Mouse (Mus musculus) megakaryocyte, adult 5-6 weeks (primary cell): ENCODE results near the gene Plxna2. TPM values are rescaled to one million over a fixed set of nuclear protein-coding genes. Genes with fewer than 3 reads are reported as not detected.
A peak's percentile ranks its signal among the peaks of the same experiment; 100 is the strongest.

Experiments used
- ATAC-seq: 2 replicates; pipeline ENCODE4 v1.8.0; 2016; ENCODE audit warnings: mild to moderate bottlenecking, inconsistent platforms; ENCODE audit not compliant: poor library complexity, severe bottlenecking
- total RNA-seq, 2 experiments: library from RNA; stranded (forward) in 1 of 2; stranded (reverse) in 1 of 2; fragments of 153-499, 151-499 nt in 1 of 2; fragments of 221-1000, 200-1000 nt in 1 of 2; gene quantifications; 2 replicates each; pipeline versions ENCODE4 v1.2.3 to v1.2.4; 2015 to 2017

Plxna2 gene
- total RNA-seq, 2 experiments from 2014 or later, result 0.18 TPM; not detected in 1

DNA sequence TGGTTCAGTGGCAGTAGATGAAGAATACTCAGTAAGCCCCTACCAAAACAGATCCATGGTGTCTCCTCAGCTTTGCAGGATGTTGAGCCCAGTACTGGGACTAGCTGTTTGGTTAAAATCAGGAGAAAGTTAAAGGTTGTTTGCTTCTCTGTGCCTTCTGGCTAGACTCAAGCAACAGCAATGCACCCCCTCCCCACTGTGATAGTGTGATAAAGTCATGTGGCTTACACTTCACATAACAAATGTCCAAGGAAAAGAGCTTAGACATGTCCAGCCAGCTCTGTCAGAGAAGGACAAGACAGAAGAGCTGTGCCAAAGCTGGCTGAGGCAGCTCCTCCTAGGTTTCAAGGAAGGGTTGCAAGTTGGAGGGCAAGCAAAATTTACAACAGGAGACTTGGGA, 190.7 kb downstream of the Plxna2 start:
- no peak for ATAC-seq

DNA sequence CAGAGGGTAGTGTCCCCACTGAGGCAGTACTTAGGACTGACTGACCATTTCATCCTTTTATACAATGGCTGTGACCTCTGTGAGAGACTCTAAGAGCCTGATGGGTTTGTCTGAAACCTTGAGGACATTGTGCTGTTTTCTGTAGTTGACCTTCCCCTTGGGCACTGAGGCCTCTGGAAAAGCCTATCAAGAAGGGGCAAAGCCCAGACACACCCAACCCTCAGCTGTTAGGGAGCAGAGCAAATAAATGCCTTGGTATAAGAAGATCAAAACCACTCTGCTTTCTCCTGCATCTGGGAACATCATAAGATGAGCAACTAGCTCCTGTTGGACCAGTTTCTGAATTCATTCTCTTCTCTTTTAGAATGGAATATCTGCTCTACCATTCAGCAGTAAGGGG, 191.6 kb downstream of the Plxna2 start:
- ATAC-seq, result no peak

DNA sequence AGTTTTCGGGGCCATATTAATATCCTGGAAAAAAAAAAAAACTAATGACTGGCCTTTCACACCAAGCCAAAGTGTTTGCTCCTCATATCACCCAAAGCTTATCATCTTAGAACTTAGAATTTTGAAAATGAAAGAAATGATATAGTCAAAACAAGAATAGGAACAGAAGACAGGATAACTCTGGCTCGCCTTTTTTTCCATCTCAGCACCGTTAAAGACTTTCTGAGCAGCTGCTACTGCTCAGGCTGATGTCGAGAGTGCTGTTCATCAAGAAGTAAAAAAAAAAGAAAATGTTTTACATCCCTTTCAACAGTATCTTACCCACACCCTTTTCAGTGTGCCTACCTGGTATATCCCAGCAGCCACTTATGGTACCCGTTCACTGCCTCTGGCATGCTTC, 196.2 kb downstream of the Plxna2 start:
- no peak for ATAC-seq

DNA sequence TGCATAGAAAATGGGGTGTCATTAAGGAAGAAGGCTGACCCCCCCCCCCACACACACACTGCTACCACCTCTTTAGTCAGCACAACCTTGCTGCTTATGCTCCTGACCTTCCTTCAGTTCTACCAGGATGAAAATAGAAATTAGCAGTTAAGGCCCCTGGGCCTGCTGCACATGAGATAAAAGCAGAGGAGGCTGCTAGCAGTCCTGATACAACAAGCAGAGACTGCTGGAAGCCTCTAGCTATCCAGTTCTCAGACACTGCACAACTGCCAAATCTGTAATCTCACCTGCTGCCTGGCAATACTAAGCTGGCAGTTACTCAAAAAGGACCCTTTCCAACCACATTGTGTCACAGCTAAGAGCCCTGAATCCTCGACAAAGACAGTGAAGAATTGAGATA, 197.5 kb downstream of the Plxna2 start:
- peak; percentile 55; the same call in 1 of the 2 replicates for ATAC-seq

DNA sequence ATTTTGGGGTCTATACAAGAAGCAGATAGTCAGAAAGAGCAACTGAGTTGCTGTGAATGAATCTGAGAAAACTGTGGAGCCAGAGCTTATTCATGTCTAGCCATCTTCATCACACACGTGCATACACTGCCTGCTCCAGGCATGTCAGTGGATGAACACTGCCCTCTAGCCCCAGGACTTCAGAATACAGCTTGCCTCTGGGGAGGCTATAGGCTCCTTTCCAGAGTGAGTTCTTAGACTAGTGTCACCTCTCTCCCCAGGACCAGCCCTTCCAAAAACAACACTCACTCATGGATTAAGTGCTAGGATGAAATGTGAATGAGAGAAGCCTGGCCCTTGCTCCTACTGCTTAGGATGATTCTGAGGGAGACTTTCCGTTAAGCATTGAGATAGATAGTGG, 198.9 kb downstream of the Plxna2 start:
- ATAC-seq, result peak; percentile 72

DNA sequence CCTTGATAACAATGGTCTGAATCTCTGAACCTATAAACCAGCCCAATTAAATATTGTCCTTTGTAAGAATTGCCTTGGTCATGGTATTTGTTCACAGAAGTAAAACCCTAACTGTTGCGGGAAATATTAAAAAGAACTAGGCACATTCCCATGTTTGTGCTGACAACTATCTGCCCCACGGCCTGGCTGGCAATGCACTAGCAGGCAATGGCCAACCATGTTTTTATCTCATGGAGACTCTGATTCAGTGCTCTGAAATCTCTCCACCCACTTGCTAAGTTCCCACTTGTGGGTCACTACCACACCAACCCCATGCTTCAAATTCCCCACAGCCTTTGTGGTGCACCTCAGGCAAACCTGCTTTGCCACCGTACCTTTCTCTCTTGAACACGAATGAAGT, 202.9 kb downstream of the Plxna2 start:
- ATAC-seq, result no peak

DNA sequence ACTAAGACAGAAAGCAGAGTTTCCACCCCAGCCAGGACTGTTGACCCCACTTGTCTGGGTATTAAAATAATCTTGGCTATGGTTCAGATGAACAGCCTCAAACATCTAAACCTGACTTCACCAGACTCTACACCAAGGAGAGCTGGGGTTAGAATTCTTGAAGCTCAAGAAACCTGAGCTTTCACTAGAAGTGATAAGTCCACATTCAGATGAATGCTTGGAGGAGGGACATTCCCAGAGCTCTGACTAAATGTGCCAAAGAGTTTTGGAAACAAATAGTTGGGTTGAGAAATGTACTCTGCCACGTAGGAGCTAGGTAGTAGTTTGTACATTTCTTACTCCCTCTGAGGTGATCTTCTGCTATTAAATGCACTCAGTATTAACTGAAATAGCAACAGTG, 203.7 kb downstream of the Plxna2 start:
- ATAC-seq, result no peak

DNA sequence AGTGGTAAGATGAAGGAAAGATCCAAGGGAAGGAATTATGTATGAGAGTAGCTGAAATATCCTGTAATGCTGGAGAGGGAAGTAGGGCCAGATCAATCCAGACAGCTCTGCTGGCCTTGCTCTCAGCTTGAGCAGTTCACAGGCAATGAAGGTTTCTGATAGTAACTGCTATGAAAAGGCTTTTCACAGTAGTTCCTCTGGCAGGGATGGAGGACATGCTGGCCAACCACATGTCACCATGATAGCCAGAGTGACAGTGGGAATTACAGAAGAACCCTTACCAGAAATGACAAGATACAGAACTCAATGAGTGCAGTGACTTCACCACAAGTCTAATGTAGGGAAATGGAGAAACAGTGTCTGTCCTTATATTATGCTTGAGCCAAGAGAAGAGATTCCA, 210.3 kb downstream of the Plxna2 start:
- no peak for ATAC-seq

DNA sequence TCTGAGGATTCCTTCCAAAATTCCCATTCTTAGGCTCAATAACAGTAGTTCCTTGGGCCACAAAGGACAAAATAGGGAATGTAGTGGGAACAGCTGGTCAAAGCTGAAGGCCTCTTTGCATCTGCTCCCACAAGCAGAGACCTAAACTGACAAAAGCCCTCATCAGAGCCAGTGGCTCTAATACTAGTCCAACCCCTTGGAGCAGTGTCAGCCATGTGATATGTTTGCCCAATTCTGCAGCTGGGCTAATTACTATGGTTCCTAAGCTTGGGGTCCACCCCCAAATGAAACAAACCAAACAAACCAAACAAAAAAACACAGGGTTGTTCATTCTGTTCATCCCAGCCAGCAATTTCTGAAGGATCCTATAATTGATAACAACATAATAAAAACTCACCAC, 217.2 kb downstream of the Plxna2 start:
- no peak for ATAC-seq

DNA sequence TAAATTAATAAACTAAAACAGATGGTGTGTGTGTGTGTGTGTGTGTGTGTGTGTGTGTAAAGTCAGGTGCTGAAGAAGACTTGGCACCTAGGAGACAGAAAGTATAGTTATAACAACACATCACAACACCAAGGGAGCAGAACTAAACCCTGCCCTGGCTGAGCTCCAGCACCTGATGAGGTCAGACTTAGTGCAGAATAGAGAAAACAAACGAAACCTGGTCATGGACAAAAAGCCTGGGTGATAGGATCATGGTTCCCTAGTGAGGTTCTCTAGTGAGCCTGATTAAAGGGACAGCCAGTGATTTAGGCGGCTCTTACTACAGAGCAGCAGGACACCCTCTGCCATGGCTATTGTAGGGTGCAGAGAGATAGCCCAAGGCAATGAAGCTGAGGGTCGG, 218.2 kb downstream of the Plxna2 start:
- no peak for ATAC-seq

DNA sequence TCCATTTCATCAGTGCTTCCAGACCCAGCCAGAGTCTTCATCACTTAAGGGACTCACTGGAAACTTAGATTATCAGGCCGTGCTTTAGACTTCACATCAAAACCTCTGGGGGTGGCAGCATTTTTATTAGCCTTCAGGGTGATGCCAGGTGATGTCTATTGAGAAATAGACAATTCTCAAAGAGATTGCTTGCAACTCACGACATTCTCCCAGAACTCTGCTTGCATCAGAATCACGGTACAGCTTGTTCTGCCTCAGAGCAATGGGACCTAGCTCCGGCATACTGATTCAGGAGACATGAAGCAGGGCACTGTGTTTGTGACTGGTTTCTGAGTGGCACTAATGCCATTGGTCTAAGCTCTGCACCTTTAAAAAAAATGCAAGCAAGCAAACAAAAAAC, 218.7 kb downstream of the Plxna2 start:
- no peak for ATAC-seq

DNA sequence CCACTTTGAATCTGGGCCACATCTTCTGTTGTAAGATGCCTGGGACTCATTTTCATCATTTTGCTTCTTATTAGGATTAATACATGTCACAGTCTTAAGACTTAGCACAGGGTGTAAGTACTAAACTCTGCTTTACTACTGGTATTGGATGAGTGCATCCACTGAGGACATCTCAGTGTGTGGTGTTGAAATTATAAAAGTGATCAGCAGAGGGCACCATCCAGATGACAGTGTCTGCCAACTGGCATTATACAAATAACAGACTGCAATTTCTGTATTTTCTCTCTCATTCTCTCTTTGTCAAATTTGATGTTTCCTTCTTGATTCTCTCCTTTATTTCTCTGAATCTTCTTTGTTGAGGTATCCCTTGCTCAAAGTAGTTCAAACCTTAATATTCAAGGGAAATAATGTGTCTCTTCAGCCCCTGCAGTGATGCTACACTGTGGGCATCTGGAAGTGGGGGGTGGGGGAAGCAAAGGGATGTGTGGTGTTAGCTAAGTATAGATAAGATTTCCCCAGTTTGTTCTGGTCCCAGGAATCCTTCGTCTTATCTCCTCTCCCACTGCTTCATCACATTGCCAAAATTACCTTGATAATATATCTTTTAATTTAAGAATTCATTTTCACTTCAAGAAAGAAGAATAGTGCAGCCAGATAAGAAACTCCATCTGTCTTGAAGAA, 221.4 kb downstream of the Plxna2 start:
- peak; percentile 44; the same call in 1 of the 2 replicates for ATAC-seq

DNA sequence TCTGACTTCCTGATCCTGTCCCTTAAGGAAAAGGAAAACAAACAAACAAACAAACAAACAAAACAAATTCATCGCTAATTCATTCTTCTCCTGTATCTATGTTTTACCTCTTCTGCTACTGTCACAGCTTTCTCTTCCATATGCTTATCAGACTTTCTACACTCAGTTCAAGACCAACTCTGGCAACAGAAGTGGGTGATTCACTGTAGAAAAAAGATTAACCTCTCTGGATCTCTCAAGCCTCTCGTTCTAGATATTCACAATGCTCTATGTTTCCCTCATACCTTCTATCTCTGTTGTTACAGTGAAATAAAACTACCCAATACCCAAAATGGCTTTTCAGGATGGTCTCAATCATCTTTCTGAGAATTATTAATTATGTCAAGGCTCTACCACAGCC, 225.0 kb downstream of the Plxna2 start:
- no peak for ATAC-seq

DNA sequence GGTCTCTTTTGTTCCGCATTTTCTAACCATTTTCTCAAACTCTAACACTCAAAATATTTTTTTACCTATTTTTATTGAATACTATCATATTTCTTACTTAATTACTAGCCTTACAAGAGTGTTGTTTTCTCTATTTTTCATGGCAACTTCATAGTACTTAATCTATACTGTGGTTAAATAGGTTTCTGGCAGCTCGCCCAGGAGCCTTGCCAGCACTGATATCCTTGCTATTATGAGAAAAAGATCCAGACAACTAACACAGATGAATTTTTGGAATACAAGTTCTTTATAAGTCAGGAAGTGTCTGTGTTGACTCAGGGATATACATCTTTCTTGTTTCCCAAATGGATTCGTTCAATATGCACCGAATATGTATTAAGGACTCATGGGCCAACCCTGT, 229.0 kb downstream of the Plxna2 start:
- no peak for ATAC-seq

DNA sequence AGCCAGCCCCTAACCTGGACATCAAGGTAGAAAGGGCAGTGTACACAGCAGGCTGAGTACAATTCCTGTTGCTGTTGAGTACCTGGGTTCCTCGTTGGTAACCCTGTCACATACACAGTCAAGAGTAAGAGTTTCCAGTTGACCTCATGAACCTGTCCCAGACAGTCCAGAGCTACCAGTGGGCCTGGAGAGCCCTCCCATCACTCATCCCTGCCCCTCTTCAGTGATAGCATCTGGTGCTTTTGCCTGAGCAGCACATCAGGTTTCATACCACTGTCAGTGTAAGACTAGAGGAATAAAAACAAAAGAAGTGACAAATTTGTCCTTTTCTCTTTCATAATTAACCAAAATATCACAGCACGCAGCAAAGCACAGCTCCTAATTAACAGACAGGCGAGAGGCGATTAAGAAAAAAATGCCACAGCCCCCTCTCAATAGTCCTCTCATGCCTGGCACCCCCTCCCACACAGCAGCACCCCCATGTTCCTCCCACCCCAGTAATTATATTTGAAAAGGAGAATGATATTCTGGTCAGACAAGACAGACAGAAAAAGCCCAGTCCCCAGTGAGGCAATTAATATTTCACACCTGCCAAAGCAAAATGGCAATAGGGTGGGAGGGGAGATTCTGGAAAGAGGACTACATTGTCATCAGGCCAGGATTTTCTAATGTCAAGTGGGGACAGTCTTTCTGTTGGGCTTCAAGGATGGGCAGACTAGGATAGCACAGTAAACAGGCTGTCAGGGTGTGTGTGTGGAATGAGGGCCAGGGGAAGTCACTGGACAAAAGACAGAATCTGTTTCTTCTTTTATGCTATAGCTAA, 233.4 kb downstream of the Plxna2 start:
- no peak for ATAC-seq

DNA sequence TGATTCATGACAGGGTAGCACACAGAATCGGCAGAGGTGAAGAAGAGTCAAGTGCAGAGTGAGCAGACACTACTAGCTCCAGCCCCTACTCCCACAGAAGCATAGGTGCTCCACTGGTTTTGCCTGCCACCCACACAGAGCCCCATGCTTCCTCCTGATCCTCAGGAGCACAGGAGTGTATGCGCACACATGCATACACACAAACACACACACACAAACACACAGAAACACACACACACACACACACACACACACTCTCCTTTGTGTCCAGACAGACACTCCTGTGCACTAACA, 234.0 kb downstream of the Plxna2 start:
- ATAC-seq, result no peak
